Mouse (Mus musculus) embryonic facial prominence, embryonic 15.5 days (tissue): Measurements from ENCODE around the gene Cbx7. TPM values are rescaled to one million over a fixed set of nuclear protein-coding genes. Genes with fewer than 3 reads are reported as not detected.
A peak's percentile ranks its signal among the peaks of the same experiment; 100 is the strongest.

Experiments used
- ATAC-seq: fragments of 200-750 bp; cut with Nextera tagmentation; 2 replicates; pipeline ENCODE4 v1.8.0; 2017; ENCODE audit warnings: low read depth, moderate TSS enrichment; ENCODE audit not compliant: insufficient number of reproducible peaks, low FRiP score, low TSS enrichment
- H3K27ac ChIP-seq: fragments of 300-500 bp; sonication (generic); replicated peaks from 2 replicates; pipeline ENCODE4 v1.5.1; 2015; ENCODE audit warnings: mild to moderate bottlenecking, inconsistent platforms
- H3K27me3 ChIP-seq: fragments of 300-500 bp; sonication (generic); 2 replicates; pipeline ENCODE4 v1.6.1; 2015; ENCODE audit warnings: inconsistent platforms
- H3K36me3 ChIP-seq: fragments of 300-500 bp; sonication (generic); 2 replicates; pipeline ENCODE4 v1.6.1; 2015; ENCODE audit warnings: mild to moderate bottlenecking, inconsistent platforms
- H3K4me1 ChIP-seq: fragments of 300-500 bp; sonication (generic); 2 replicates; pipeline ENCODE4 v1.6.1; 2015; ENCODE audit warnings: inconsistent platforms
- H3K4me2 ChIP-seq: fragments of 300-500 bp; sonication (generic); replicated peaks from 2 replicates; pipeline ENCODE4 v1.6.1; 2015; ENCODE audit warnings: mild to moderate bottlenecking, inconsistent platforms
- H3K4me3 ChIP-seq: fragments of 300-500 bp; sonication (generic); replicated peaks from 2 replicates; pipeline ENCODE4 v1.5.1; 2015; ENCODE audit warnings: mild to moderate bottlenecking, inconsistent platforms
- H3K9ac ChIP-seq: fragments of 300-500 bp; sonication (generic); 2 replicates; pipeline ENCODE4 v1.6.1; 2015; ENCODE audit warnings: inconsistent platforms
- H3K9me3 ChIP-seq: fragments of 300-500 bp; sonication (generic); replicated peaks from 2 replicates; pipeline ENCODE4 v1.6.1; 2016; ENCODE audit warnings: inconsistent platforms
- WGBS: fragments of 180-500 bp; shearing (Covaris S2); methylation state at CpG from one replicate; pipeline ENCODE4 v1.1.7; 2015; 5-methylcytosine and 5-hydroxymethylcytosine counted together
- polyA plus RNA-seq: library from polyadenylated mRNA; unstranded; fragments of >200 nt; fragmentation: Nextera tagmentation; extraction: Ambion mirVana; gene quantifications from 2 replicates; pipeline ENCODE4 v1.2.1, GENCODE M21; 2015

Cbx7 gene
- polyA plus RNA-seq, 1 experiment from 2014 or later: 4.6 TPM

DNA sequence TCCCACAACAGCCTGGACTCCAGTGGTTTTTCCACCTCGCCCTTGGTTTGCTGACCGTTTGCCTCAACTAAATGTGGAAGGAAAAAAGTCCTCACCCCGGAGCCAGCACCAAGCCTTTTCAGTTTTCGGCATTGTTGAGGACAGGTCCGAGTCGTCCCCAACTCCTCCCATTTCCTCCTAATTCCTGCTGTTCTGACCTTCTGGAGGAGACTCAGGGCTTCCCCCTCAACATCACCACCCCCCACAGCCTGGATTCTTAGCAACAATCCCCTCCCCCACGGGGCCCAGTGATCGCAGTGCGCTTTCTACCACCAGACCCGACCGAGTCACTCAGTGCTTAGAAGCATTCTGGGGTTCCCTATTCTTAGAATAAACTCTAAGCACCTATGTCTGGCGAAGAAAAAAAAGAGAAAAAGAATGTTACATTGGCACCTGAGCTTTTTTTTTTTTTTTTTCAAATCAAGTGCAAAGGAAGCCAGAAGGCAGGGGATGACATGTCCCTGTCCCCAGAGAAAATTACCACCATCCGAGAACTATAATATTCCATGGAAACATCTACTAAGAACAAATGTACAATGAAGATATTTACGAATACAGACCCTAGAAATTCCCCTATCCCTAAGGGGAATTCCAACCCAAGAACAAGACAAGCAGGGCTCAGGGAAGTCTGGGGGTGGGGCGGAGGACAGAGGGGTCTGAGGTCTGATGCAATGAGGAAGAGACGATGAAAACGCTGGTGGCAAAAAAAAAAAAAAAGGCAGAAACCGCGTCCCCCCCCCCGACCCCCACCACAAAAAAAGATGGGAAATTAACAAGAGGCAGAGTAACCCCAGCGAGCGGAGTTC is 37.0 kb downstream of the Cbx7 start:
- H3K9me3 ChIP-seq: no peaks in the 10 kb centered on the region
- H3K27ac ChIP-seq: no peak overlapping the region
- H3K4me2 ChIP-seq: peak overlapping the region; percentile 91
- ATAC-seq: no peak
- WGBS: 1% methylated on average over 21 of the region's 22 CpGs
- peaks cover 31% of the 10 kb centered on the region for H3K27me3 ChIP-seq
- H3K36me3 ChIP-seq: no peaks in the 10 kb centered on the region
- H3K9ac ChIP-seq: no peak overlapping the region
- peak overlapping the region; percentile 65 for H3K4me3 ChIP-seq
- H3K4me1 ChIP-seq: peaks cover 35% of the 10 kb centered on the region

DNA sequence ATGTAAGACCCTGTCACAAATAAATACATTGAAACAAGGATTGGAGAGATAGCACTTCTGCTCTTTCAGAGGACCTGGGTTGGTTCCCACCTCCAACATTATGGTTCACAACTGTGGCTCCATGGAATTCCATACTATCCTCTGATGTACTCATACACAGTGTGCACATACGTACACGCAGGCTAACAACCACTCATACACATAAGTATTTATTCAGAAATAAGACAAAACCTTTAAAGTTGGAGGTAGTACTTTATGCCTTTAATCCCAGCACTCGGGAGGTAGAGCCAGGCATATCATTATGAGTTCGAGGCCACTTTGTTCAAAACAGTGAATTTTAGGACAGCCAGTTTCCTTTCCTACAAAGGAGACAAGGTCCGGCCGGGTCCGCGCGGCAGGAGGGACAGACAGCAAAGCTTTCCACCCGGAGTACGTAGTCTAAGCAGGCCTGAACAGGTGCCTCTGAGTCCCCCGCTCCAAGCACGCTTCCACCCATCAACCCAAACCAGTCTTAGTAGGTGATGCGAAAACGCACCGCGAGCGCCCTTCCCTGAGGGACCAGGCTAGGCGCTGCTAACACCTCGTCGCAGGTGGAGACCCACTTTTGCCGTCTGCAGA is 37.8 kb downstream of the Cbx7 start:
- peak overlapping the region; percentile 91 for H3K4me2 ChIP-seq
- no peak overlapping the region for H3K27ac ChIP-seq
- no peaks in the 10 kb centered on the region for H3K9me3 ChIP-seq
- peaks cover 31% of the 10 kb centered on the region for H3K27me3 ChIP-seq
- ATAC-seq: no peak
- H3K36me3 ChIP-seq: no peaks in the 10 kb centered on the region
- peaks cover 37% of the 10 kb centered on the region for H3K4me1 ChIP-seq
- 3% methylated on average over 22 of the region's 22 CpGs for WGBS
- no peak overlapping the region for H3K9ac ChIP-seq
- peak overlapping the region; percentile 65 for H3K4me3 ChIP-seq

DNA sequence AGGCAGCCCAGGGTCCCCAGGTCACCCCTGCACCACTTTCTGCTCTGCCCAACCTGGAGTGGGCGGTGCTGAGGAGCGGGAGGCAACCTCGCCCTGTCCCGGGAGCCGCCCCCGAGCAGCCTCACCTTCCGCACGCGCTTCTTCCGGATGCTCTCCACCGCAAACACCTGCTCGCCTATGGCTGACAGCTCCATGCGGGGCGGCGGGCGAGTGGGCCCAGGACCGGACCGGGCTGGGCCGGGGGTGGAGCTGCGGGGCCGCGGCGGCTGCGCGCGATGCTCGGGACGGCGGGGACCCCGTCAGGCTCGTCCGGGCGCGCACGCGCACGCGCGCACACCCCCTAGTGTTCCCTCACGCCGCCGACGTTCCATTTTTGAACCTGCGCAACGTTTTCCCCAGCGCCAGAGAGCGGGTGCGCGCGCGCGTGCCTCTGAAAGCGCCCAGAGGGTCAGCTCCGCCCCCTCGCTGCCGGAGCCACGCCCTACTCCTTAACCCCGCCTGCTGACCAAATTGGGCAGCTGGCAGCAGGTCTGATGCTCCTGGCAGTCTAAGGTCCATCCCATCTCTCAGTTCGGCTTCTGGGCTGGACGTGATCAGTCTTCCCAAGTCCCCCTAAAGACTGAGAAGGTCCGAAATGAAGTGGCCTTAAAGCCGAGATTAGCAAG is 38.5 kb downstream of the Cbx7 start:
- Histone ChIP-seq H3K9me3 (no peaks in the 10 kb centered on the region), H3K36me3 (no peaks in the 10 kb centered on the region), H3K27me3 (peaks cover 31% of the 10 kb centered on the region), H3K9ac (0 out of 2 replicates have a peak overlapping the region, but pooled peaks have one; percentile 28), H3K4me2 (peak overlapping the region; percentile 91), H3K4me3 (peak overlapping the region; percentile 65), H3K27ac (0 out of 2 replicates have a peak overlapping the region, but pooled peaks have one; percentile 39), H3K4me1 (peaks cover 45% of the 10 kb centered on the region)
- under 1% methylated on average over 62 of the region's 62 CpGs for WGBS
- 0 out of 2 replicates have a peak, but pooled peaks have one; percentile 11 for ATAC-seq

DNA sequence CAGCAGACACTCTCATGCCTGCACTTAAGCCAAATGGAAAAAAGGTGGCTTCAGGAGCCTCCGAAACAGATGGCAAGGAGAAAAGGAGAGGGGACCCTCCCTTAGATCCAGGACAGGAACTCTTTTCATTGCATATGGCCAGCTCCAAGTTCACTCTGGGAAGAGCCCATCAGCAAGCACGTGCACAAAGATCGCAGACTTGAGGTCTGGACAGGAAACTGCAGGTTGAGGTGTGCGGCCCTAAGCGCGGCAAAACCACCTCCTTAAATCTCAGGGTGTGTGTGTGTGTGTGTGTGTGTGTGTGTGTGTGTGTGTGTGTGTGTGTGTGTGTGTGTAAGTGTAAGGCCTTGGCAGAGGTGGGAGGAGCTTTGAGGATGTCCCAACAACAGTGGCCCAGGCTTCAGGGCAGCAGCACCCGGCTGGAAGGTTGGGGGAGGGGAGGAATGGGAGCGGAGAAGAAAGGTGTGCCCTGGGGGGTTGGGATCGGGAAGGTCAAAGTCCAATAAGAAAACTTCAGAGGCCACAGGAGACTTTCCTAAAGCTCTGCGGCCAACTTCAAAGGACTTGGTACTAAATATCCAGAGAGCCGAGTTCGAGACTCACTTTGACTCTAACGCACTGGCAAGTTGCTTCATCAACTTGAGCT is 39.3 kb downstream of the Cbx7 start:
- H3K36me3 ChIP-seq: no peaks in the 10 kb centered on the region
- peaks cover 52% of the 10 kb centered on the region for H3K4me1 ChIP-seq
- no peak for ATAC-seq
- H3K4me2 ChIP-seq: peak overlapping the region; percentile 91
- 22% methylated on average over 13 of the region's 13 CpGs for WGBS
- H3K27ac ChIP-seq: no peak overlapping the region
- H3K9ac ChIP-seq: no peak overlapping the region
- no peaks in the 10 kb centered on the region for H3K9me3 ChIP-seq
- H3K27me3 ChIP-seq: peaks cover 31% of the 10 kb centered on the region
- H3K4me3 ChIP-seq: peak overlapping the region; percentile 65

DNA sequence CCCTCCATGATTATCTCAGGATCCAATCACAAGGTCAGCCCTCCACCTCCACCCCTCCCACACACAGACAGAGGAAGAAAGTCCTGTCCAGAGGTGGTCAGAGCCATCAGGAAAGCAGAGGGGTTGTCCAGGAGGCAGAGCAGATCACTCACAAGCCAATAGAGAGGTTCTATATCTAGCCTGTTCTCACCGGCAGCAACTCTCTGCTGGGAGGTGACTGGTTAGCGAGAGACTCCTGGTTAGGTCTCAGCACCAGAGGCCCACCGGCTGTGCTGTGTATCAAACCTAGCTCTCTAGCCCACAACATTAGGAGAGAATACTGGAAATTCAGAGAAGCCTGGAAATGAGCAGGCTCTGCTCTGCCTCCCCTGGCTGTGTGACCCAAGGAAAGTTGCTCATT is 41.2 kb downstream of the Cbx7 start:
- ATAC-seq: no peak
- H3K4me3 ChIP-seq: no peak overlapping the region
- H3K27ac ChIP-seq: no peak overlapping the region
- 87% methylated on average over 3 of the region's 3 CpGs for WGBS
- H3K9me3 ChIP-seq: no peaks in the 10 kb centered on the region
- H3K36me3 ChIP-seq: no peaks in the 10 kb centered on the region
- H3K27me3 ChIP-seq: peaks cover 31% of the 10 kb centered on the region
- H3K4me2 ChIP-seq: no peak overlapping the region
- H3K4me1 ChIP-seq: peaks cover 48% of the 10 kb centered on the region
- H3K9ac ChIP-seq: no peak overlapping the region

DNA sequence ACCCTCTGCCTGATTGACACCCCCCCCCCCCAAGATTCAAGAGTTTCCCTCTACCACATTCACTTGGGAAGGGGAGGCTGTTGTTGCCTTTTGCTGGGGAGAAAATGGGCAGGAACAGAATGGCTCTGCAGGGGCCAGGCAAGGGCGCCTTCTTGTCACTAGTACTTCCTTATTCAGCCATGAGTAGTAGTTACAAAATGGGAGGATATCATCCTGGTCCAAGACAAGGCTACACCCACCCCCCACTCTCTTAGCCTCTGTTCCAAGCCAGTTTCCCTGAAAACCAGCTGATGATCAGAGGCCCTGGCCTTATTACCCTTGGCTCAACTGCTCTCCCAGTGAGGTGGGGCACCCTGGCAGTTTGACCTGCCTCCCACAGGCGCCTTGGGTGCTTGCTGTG is 42.2 kb downstream of the Cbx7 start:
- WGBS: 76% methylated on average over 2 of the region's 2 CpGs
- Histone ChIP-seq H3K9ac (no peak overlapping the region), H3K4me2 (no peak overlapping the region), H3K4me1 (peaks cover 38% of the 10 kb centered on the region), H3K4me3 (no peak overlapping the region), H3K36me3 (no peaks in the 10 kb centered on the region), H3K27me3 (peaks cover 27% of the 10 kb centered on the region), H3K27ac (no peak overlapping the region), H3K9me3 (no peaks in the 10 kb centered on the region)
- ATAC-seq: no peak

DNA sequence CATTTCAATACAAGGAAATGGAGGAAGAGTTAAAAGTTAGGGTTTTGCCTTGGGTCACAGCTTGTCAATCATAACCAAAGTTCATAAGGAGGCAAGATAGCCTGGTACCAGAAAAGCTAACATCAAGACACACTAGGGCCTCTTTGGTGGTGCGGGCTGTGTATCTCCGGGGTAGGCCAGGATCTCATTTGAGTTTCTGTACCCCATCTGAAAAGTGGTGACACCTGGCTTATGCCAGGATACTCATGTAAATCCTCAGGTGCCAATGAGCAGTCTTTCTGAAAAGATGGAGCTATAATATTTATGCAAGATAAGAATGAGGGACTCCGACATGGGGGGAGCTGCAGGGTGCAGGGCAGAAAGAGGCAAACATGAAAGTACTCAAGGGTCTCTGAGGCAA is 42.6 kb downstream of the Cbx7 start:
- Histone ChIP-seq H3K4me2 (peak overlapping the region; percentile 86), H3K27me3 (peaks cover 22% of the 10 kb centered on the region; the same call in 1 of the 2 replicates), H3K4me1 (peaks cover 34% of the 10 kb centered on the region), H3K9ac (peak overlapping the region; percentile 47; the same call in 1 of the 2 replicates), H3K9me3 (no peaks in the 10 kb centered on the region), H3K4me3 (peak overlapping the region; percentile 56), H3K27ac (peak overlapping the region; percentile 80), H3K36me3 (no peaks in the 10 kb centered on the region)
- no peak for ATAC-seq
- WGBS: 88% methylated on average over 3 of the region's 3 CpGs

DNA sequence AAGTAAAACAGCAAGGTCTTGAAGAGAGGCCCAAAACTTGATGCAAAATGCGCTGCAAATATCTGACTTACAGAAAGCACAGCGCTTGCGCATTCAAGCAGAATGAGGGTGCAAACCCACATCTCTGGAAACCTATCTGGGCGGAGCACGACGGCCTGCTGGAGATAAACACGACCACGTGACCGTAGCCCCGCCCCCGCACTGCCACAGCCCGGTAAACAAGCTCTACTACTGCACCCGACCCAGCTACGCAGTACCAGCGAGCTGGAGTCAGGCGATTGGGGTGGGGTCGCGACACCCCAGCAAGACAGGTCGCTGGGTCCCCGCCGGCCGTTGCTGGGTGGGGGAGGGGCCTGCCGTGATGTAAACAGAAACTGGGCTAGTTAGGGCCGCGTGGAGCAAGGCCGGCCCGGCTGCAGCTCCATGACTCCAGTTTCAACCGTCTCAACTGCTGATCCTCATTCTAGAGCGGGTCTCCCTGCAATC is 43.2 kb downstream of the Cbx7 start:
- under 1% methylated on average over 29 of the region's 29 CpGs for WGBS
- Histone ChIP-seq H3K27me3 (peaks cover 16% of the 10 kb centered on the region; the same call in 1 of the 2 replicates), H3K9ac (peak overlapping the region; percentile 47), H3K27ac (peak overlapping the region; percentile 80), H3K4me2 (peak overlapping the region; percentile 86), H3K4me3 (peak overlapping the region; percentile 56), H3K36me3 (no peaks in the 10 kb centered on the region), H3K9me3 (no peaks in the 10 kb centered on the region), H3K4me1 (peaks cover 27% of the 10 kb centered on the region)
- ATAC-seq: peak; percentile 85

DNA sequence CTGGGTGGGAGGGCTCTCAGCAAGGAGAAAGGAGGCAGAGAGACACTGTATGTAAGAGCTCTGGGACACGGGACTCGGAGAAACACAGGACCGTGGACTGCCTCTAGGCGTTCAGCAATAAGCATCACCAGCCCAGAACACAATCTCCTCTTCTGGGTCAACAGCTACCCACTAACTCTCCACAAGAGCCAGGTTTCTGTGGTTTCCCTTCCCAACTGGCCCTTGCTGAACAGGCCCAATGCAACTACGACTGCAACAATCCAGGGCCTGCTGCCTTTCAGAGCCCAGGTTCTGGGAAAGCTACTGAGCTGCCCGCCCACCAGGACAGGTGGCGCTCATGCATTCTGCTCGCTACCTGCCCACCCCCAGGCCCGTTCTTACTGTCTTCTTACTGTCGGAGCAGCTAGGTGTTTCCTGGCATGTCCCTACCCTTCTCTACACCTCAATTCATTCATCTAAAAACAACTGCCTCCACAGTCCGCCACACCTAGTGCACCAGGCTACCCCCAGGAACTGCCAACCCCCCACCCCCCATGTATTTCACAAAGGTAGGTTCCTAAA is 44.0 kb downstream of the Cbx7 start:
- Histone ChIP-seq H3K27ac (peak overlapping the region; percentile 66), H3K4me2 (peak overlapping the region; percentile 86), H3K4me1 (peaks cover 20% of the 10 kb centered on the region), H3K4me3 (peak overlapping the region; percentile 56), H3K9ac (peak overlapping the region; percentile 37; the same call in 1 of the 2 replicates), H3K36me3 (no peaks in the 10 kb centered on the region), H3K27me3 (0 out of 2 replicates have a peak, but pooled peaks cover 9% of the 10 kb centered on the region), H3K9me3 (no peaks in the 10 kb centered on the region)
- ATAC-seq: no peak
- 72% methylated on average over 11 of the region's 11 CpGs for WGBS

DNA sequence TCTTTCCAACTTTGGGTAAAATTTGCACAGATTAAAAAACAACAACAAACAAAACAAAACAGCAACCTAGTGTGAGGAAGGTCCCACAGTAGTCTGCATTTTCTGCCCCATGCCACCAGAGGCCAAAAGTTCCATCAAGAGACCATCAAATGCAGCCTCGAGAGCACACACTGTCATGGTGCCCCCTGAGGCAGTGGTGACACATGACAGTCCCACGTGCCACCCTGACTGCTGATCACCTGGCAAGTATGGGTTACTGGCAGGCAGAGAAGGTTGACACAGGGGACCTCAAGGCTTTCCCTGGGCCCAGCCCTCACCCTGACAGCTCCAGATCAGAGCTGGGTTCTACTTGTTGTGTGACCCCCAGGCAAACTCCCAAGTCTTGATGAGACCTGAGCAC is 51.1 kb downstream of the Cbx7 start:
- Histone ChIP-seq H3K27ac (no peak overlapping the region), H3K9ac (no peak overlapping the region), H3K9me3 (no peaks in the 10 kb centered on the region), H3K27me3 (no peaks in the 10 kb centered on the region), H3K4me3 (no peak overlapping the region), H3K4me2 (no peak overlapping the region), H3K36me3 (no peaks in the 10 kb centered on the region), H3K4me1 (no peaks in the 10 kb centered on the region)
- 46% methylated on average over 2 of the region's 2 CpGs for WGBS
- no peak for ATAC-seq
